Mouse (Mus musculus) liver, adult 2 months (tissue): ENCODE measurements at regions not wholly inside any gene's neighbourhood (a gene's known extent, or its start where the extent isn't known, plus 50 kb on each side); places are given as distances from the start of the nearest gene placed in this dataset.

Source experiments
- DNase-seq: peaks from one replicate; pipeline ENCODE4 v3.0.0-alpha.2; 2011; ENCODE audit warnings: low read depth, low spot score; ENCODE audit errors: extremely low read depth
- H3K27ac ChIP-seq: fragments of 200-500 bp; replicated peaks from 2 replicates; pipeline ENCODE4 v1.5.1; 2012; ENCODE audit warnings: low read depth, mild to moderate bottlenecking, control low read depth, inconsistent platforms, low read length; ENCODE audit not compliant: insufficient read depth
- H3K27me3 ChIP-seq: fragments of 200-500 bp; 2 replicates; pipeline ENCODE4 v1.6.1; 2012; ENCODE audit warnings: mild to moderate bottlenecking, moderate library complexity, low read length, inconsistent platforms; ENCODE audit not compliant: control insufficient read depth, insufficient read depth
- H3K36me3 ChIP-seq: fragments of 200-500 bp; 2 replicates; pipeline ENCODE4 v1.6.1; 2012; ENCODE audit warnings: low read length, inconsistent platforms; ENCODE audit not compliant: control insufficient read depth, insufficient read depth
- H3K4me1 ChIP-seq: fragments of 200-500 bp; 2 replicates; pipeline ENCODE4 v1.6.1; 2011; ENCODE audit warnings: low read length; ENCODE audit not compliant: control insufficient read depth, insufficient read depth
- H3K4me3 ChIP-seq: fragments of 200-500 bp; 2 replicates; pipeline ENCODE4 v1.5.1; 2011; ENCODE audit warnings: low read depth, mild to moderate bottlenecking, control low read depth, low read length, moderate library complexity; ENCODE audit not compliant: insufficient read depth
- H3K79me2 ChIP-seq: fragments of 200-500 bp; 2 replicates; pipeline ENCODE4 v1.6.1; 2012; ENCODE audit warnings: inconsistent platforms, mild to moderate bottlenecking, low read length, moderate library complexity; ENCODE audit not compliant: control insufficient read depth, insufficient read depth
- H3K9ac ChIP-seq: fragments of 200-500 bp; 2 replicates; pipeline ENCODE4 v1.6.1; 2012; ENCODE audit warnings: low read depth, mild to moderate bottlenecking, control low read depth, inconsistent platforms, low read length
- CTCF ChIP-seq: fragments of 200-500 bp; IDR thresholded peaks from 2 replicates; pipeline ENCODE4 v1.5.1; 2011; ENCODE audit warnings: low read depth, low read length, control low read depth
- POLR2A ChIP-seq: fragments of 200-500 bp; IDR thresholded peaks from 2 replicates; pipeline ENCODE4 v1.6.1; 2011; ENCODE audit warnings: low read length, control low read depth; ENCODE audit not compliant: insufficient read depth; ENCODE audit errors: extremely low read depth
- WGBS: fragments of 180-500 bp; shearing (Covaris S2); methylation state at CpG from one replicate; pipeline ENCODE4 v1.1.7; 2018; 5-methylcytosine and 5-hydroxymethylcytosine counted together

- no peak overlapping the region for H3K4me3 ChIP-seq
- H3K9ac ChIP-seq, result no peak overlapping the region
- no peaks in the 10 kb centered on the region for H3K36me3 ChIP-seq
- H3K27ac ChIP-seq, result no peak overlapping the region
- H3K27me3 ChIP-seq, result peaks cover 9% of the 10 kb centered on the region
- no peaks in the 10 kb centered on the region for H3K79me2 ChIP-seq
- no peaks in the 10 kb centered on the region for H3K4me1 ChIP-seq
- no peak for TF ChIP-seq CTCF
- DNase-seq, result peak; percentile 48
These were observed 108.4 kb upstream of the Marcks start for GRCm38 (mm10) chr10:37247121-37247520.

GRCm38 (mm10) chr10:37243136-37243535 lies 104.4 kb upstream of the Marcks start:
- no peak for DNase-seq
- H3K27ac ChIP-seq, result no peak overlapping the region
- WGBS, result 76% methylated on average over 2 of the region's 2 CpGs

GRCm38 (mm10) chr10:37241821-37242263 lies 103.1 kb upstream of the Marcks start:
- WGBS, result 65% methylated on average over 4 of the region's 4 CpGs
- Histone ChIP-seq H3K27ac (no peak overlapping the region), H3K36me3 (no peaks in the 10 kb centered on the region), H3K27me3 (peaks cover 9% of the 10 kb centered on the region), H3K4me1 (no peaks in the 10 kb centered on the region), H3K9ac (no peak overlapping the region), H3K79me2 (no peaks in the 10 kb centered on the region), H3K4me3 (no peak overlapping the region)
- TF ChIP-seq CTCF (no peak), POLR2A (no peak)
- no peak for DNase-seq

More at GRCm38 (mm10) chr10:37243136-37243535, 104.4 kb upstream of the Marcks start:
- H3K4me1 ChIP-seq, result no peaks in the 10 kb centered on the region
- H3K4me3 ChIP-seq, result no peak overlapping the region
- no peak overlapping the region for H3K9ac ChIP-seq
- no peaks in the 10 kb centered on the region for H3K36me3 ChIP-seq
- peaks cover 9% of the 10 kb centered on the region for H3K27me3 ChIP-seq
- TF ChIP-seq CTCF (no peak), POLR2A (no peak)
- no peaks in the 10 kb centered on the region for H3K79me2 ChIP-seq

GRCm38 (mm10) chr10:37240634-37241033 lies 101.9 kb upstream of the Marcks start:
- Histone ChIP-seq H3K27ac (no peak overlapping the region), H3K4me3 (no peak overlapping the region), H3K27me3 (peaks cover 8% of the 10 kb centered on the region), H3K36me3 (no peaks in the 10 kb centered on the region), H3K79me2 (no peaks in the 10 kb centered on the region), H3K4me1 (no peaks in the 10 kb centered on the region), H3K9ac (no peak overlapping the region)
- no peak for DNase-seq
- TF ChIP-seq POLR2A, result no peak
- TF ChIP-seq CTCF, result no peak
- WGBS, result 77% methylated on average over 4 of the region's 4 CpGs

- Histone ChIP-seq H3K27me3 (peaks cover 8% of the 10 kb centered on the region), H3K36me3 (no peaks in the 10 kb centered on the region), H3K4me1 (no peaks in the 10 kb centered on the region), H3K27ac (no peak overlapping the region), H3K9ac (no peak overlapping the region), H3K79me2 (no peaks in the 10 kb centered on the region), H3K4me3 (no peak overlapping the region)
- TF ChIP-seq CTCF, result no peak
- no peak for TF ChIP-seq POLR2A
- WGBS, result 85% methylated on average over 3 of the region's 3 CpGs
- no peak for DNase-seq
These were observed 101.5 kb upstream of the Marcks start for GRCm38 (mm10) chr10:37240201-37240600.

- WGBS, result 73% methylated on average over 4 of the region's 4 CpGs
These were observed 97.5 kb upstream of the Marcks start for GRCm38 (mm10) chr10:37236001-37236822.

More at GRCm38 (mm10) chr10:37236001-37236822, 97.5 kb upstream of the Marcks start:
- no peak overlapping the region for H3K9ac ChIP-seq
- no peak overlapping the region for H3K4me3 ChIP-seq
- TF ChIP-seq CTCF, result no peak
- TF ChIP-seq POLR2A, result no peak
- no peaks in the 10 kb centered on the region for H3K79me2 ChIP-seq
- H3K27me3 ChIP-seq, result no peaks in the 10 kb centered on the region
- no peaks in the 10 kb centered on the region for H3K36me3 ChIP-seq
- 0 out of 2 replicates have a peak overlapping the region, but pooled peaks have one; percentile 23 for H3K27ac ChIP-seq
- H3K4me1 ChIP-seq, result peaks cover 7% of the 10 kb centered on the region; the same call in 1 of the 2 replicates
- peak; percentile 51 for DNase-seq
